ENCODE assay signal across 9 mouse cellular contexts in the genomic region with DNA sequence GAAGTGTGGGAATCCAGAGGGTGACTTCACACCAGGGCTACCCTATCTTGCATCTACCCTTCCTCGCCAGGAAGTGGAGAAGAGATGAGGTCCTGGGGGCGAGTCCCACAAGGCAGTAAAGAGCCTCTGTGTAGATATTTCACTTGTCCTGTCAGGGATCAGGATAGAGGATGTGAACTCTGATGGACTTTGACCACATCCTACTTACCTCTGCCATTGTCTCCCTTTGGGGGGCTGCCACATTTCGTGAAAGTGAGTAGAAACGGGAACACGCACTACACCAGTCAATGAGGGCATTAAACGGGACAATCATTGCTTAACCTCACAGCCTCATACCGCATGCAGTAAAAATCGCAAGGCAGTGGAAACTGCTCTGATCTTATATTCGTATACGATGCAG. TPM values are rescaled to one million over a fixed set of nuclear protein-coding genes. Genes with fewer than 3 reads are reported as not detected.
A peak's percentile ranks its signal among the peaks of the same experiment; 100 is the strongest.
DNase-seq lines count a peak whose midpoint lies in the region; ATAC-seq and TF ChIP-seq lines count a peak whose summit lies in the region.
"Had no signal": no experiment of that assay in that cellular context is flagged by ENCODE, and none has a peak within 500 bp of the region (broad histone marks: within the 10 kb centered on the region; RNA-seq: fewer than 3 reads in every experiment).

No protein-coding gene starts in this region.

- H3K27me3 ChIP-seq in forebrain, embryonic 14.5 days (replicated peaks; ENCODE audit: control insufficient read depth, insufficient read depth, low read length), result no peaks in the 10 kb centered on the region
- H3K27me3 ChIP-seq in limb, embryonic 11.5 days (ENCODE audit: control insufficient read depth, insufficient read depth, low read length), result no peaks in the 10 kb centered on the region
- H3K27me3 ChIP-seq in neural tube, embryonic 13.5 days, result no peaks in the 10 kb centered on the region

- ATAC-seq in forebrain, embryonic 14.5 days, result no peak; the same call in 1 of the 2 replicates
- ATAC-seq in limb, embryonic 11.5 days (ENCODE audit: insufficient number of reproducible peaks, low FRiP score, low TSS enrichment, low read depth), result peak; percentile 21; the same call in 1 of the 2 replicates
- peak; percentile 62 for ATAC-seq in neural tube, embryonic 13.5 days (ENCODE audit: low read depth)

- peak overlapping the region; percentile 13; the same call in 1 of the 2 replicates for H3K9ac ChIP-seq in forebrain, embryonic 14.5 days (ENCODE audit: low read length)
- no peak overlapping the region for H3K9ac ChIP-seq in limb, embryonic 11.5 days (ENCODE audit: low read length)
- peak overlapping the region; percentile 54 for H3K9ac ChIP-seq in neural tube, embryonic 13.5 days

- H3K9me3 ChIP-seq in forebrain, embryonic 14.5 days (replicated peaks; ENCODE audit: control insufficient read depth, low read length), result no peaks in the 10 kb centered on the region
- no peaks in the 10 kb centered on the region for H3K9me3 ChIP-seq in limb, embryonic 11.5 days (ENCODE audit: control insufficient read depth, low read length)
- no peaks in the 10 kb centered on the region for H3K9me3 ChIP-seq in neural tube, embryonic 13.5 days

- H3K4me2 ChIP-seq in forebrain, embryonic 14.5 days (ENCODE audit: low read length), result peak overlapping the region; percentile 50
- H3K4me2 ChIP-seq in limb, embryonic 11.5 days (ENCODE audit: low read depth, severe bottlenecking), result peak overlapping the region; percentile 54
- peak overlapping the region; percentile 66 for H3K4me2 ChIP-seq in neural tube, embryonic 13.5 days

- no peak overlapping the region for H3K27ac ChIP-seq in layer of hippocampus, adult 2 months
- no peak overlapping the region for H3K27ac ChIP-seq in forebrain, embryonic 14.5 days (ENCODE audit: low read depth, low read length)
- H3K27ac ChIP-seq in limb, embryonic 11.5 days (replicated peaks; ENCODE audit: low read depth, low read length), result no peak overlapping the region
- H3K27ac ChIP-seq in neural tube, embryonic 13.5 days (replicated peaks), result no peak overlapping the region

- TF ChIP-seq CTCF in layer of hippocampus, adult 2 months (conservative IDR thresholded peaks at IDR 0.05), result no peak

- H3K4me3 ChIP-seq in layer of hippocampus, adult 2 months, result peak overlapping the region; percentile 41; the same call in 1 of the 2 replicates
- peak overlapping the region; percentile 11 for H3K4me3 ChIP-seq in forebrain, embryonic 14.5 days (ENCODE audit: low read depth, low read length)
- H3K4me3 ChIP-seq in limb, embryonic 11.5 days (ENCODE audit: low read depth, low read length), result peak overlapping the region; percentile 16
- peak overlapping the region; percentile 37 for H3K4me3 ChIP-seq in neural tube, embryonic 13.5 days

- H3K36me3 ChIP-seq in forebrain, embryonic 14.5 days (ENCODE audit: control insufficient read depth, insufficient read depth, low read length), result no peaks in the 10 kb centered on the region
- no peaks in the 10 kb centered on the region for H3K36me3 ChIP-seq in limb, embryonic 11.5 days (ENCODE audit: control insufficient read depth, insufficient read depth, low read length)
- H3K36me3 ChIP-seq in neural tube, embryonic 13.5 days, result no peaks in the 10 kb centered on the region

- H3K4me1 ChIP-seq in forebrain, embryonic 14.5 days (ENCODE audit: control insufficient read depth, insufficient read depth, low read length), result peaks cover 9% of the 10 kb centered on the region
- H3K4me1 ChIP-seq in limb, embryonic 11.5 days (ENCODE audit: control insufficient read depth, insufficient read depth, low read length), result peaks cover 5% of the 10 kb centered on the region
- H3K4me1 ChIP-seq in neural tube, embryonic 13.5 days (replicated peaks), result peaks cover 17% of the 10 kb centered on the region

- 43% methylated on average over 10 of the region's 10 CpGs for WGBS in forebrain, embryonic 14.5 days
- WGBS in limb, embryonic 11.5 days, result 25% methylated on average over 10 of the region's 10 CpGs
- WGBS in neural tube, embryonic 13.5 days, result 20% methylated on average over 10 of the region's 10 CpGs

- no peak for DNase-seq in layer of hippocampus, adult 2 months (ENCODE audit: low spot score in 2 of 2)
- no peak for DNase-seq in layer of hippocampus, postnatal 10 days (ENCODE audit: low spot score in 2 of 2)
- DNase-seq in forebrain, embryonic 14.5 days (ENCODE audit: low spot score), result no peak
- DNase-seq in limb, embryonic 11.5 days (ENCODE audit: low spot score), result peak; percentile 28
- DNase-seq in cerebellum, postnatal 36 days, result no peak
- no peak for DNase-seq in frontal cortex, postnatal 25 days (ENCODE audit: low spot score in 2 of 2)
- no peak for DNase-seq in right cerebral cortex, postnatal 4 days

RNA-seq across cellular contexts. Expression of gene Hao2, which starts 48.6 kb away (rescaled TPM):
- not detected for total RNA-seq in layer of hippocampus, adult 2 months (2021)
- not detected for total RNA-seq in layer of hippocampus, postnatal 10 days (2021)
- polyA plus RNA-seq in forebrain, embryonic 14.5 days (2014; fragmentation: Nextera tagmentation; extraction: Ambion mirVana), result not detected in 2 replicates
- polyA plus RNA-seq in limb, embryonic 11.5 days (2014; fragmentation: Nextera tagmentation; extraction: Ambion mirVana), result not detected in 2 replicates
- not detected in 2 replicates for polyA plus RNA-seq in neural tube, embryonic 13.5 days (2015; fragmentation: Nextera tagmentation; extraction: Ambion mirVana)
- total RNA-seq: MEL had no signal
